Mouse (Mus musculus): Measurements from ENCODE around the gene Xlr3a.

The Xlr3a gene

GRCm38 (mm10) chrX:73037003-73037402, 59.9 kb downstream of the Xlr3a start, which contains the start of gene Pnma5:
Pnma5 (minus strand) TSS chrX:73037103.
- H3K27me3 ChIP-seq (ENCODE audit: control insufficient read depth, insufficient read depth, low read length, poor library complexity, severe bottlenecking): no peaks in the 10 kb centered on the region
- H3K36me3 ChIP-seq (ENCODE audit: control insufficient read depth, insufficient read depth, low read length, poor library complexity, severe bottlenecking): no peaks in the 10 kb centered on the region
- no peak for DNase-seq (ENCODE audit: low read depth, low spot score)
